Mouse (Mus musculus) neural tube, embryonic 15.5 days (tissue): ENCODE measurements at regions not wholly inside any gene's neighbourhood (a gene's known extent, or its start where the extent isn't known, plus 50 kb on each side); places are given as distances from the start of the nearest gene placed in this dataset.

Experiments
- ATAC-seq: fragments of 200-750 bp; cut with Nextera tagmentation; 2 replicates; pipeline ENCODE4 v1.8.0; 2017; ENCODE audit warnings: mild to moderate bottlenecking, moderate TSS enrichment, moderate library complexity; ENCODE audit not compliant: low FRiP score
- H3K27ac ChIP-seq: fragments of 300-500 bp; sonication (generic); replicated peaks from 2 replicates; pipeline ENCODE4 v1.5.1; 2015; ENCODE audit warnings: mild to moderate bottlenecking, inconsistent platforms
- H3K27me3 ChIP-seq: fragments of 300-500 bp; sonication (generic); replicated peaks from 2 replicates; pipeline ENCODE4 v1.6.1; 2015; ENCODE audit warnings: inconsistent platforms
- H3K36me3 ChIP-seq: fragments of 300-500 bp; sonication (generic); 2 replicates; pipeline ENCODE4 v1.6.1; 2015; ENCODE audit warnings: inconsistent platforms
- H3K4me1 ChIP-seq: fragments of 300-500 bp; sonication (generic); 2 replicates; pipeline ENCODE4 v1.6.1; 2015; ENCODE audit warnings: inconsistent platforms
- H3K4me2 ChIP-seq: fragments of 300-500 bp; sonication (generic); 2 replicates; pipeline ENCODE4 v1.6.1; 2015; ENCODE audit warnings: inconsistent platforms, mild to moderate bottlenecking, moderate library complexity
- H3K4me3 ChIP-seq: fragments of 300-500 bp; sonication (generic); replicated peaks from 2 replicates; pipeline ENCODE4 v1.5.1; 2015; ENCODE audit warnings: mild to moderate bottlenecking, inconsistent platforms
- H3K9ac ChIP-seq: fragments of 300-500 bp; sonication (generic); replicated peaks from 2 replicates; pipeline ENCODE4 v1.6.1; 2015; ENCODE audit warnings: mild to moderate bottlenecking, inconsistent platforms
- H3K9me3 ChIP-seq: fragments of 300-500 bp; sonication (generic); replicated peaks from 2 replicates; pipeline ENCODE4 v1.6.1; 2016; ENCODE audit warnings: inconsistent platforms
- WGBS: fragments of 180-500 bp; shearing (Covaris S2); methylation state at CpG from one replicate; pipeline ENCODE4 v1.1.7; 2015; ENCODE audit warnings: mixed read lengths; 5-methylcytosine and 5-hydroxymethylcytosine counted together

GRCm38 (mm10) chr6:50957328-50957900 lies 303.2 kb upstream of the Npvf start:
- no peak for ATAC-seq
- Histone ChIP-seq H3K4me3 (no peak overlapping the region), H3K27ac (no peak overlapping the region), H3K27me3 (no peaks in the 10 kb centered on the region), H3K9ac (no peak overlapping the region), H3K9me3 (no peaks in the 10 kb centered on the region), H3K4me1 (no peaks in the 10 kb centered on the region), H3K4me2 (no peak overlapping the region), H3K36me3 (no peaks in the 10 kb centered on the region)
- WGBS, result 95% methylated on average over 4 of the region's 4 CpGs

GRCm38 (mm10) chr6:50960341-50960740 lies 306.1 kb upstream of the Npvf start:
- Histone ChIP-seq H3K4me1 (no peaks in the 10 kb centered on the region), H3K4me2 (no peak overlapping the region), H3K27me3 (no peaks in the 10 kb centered on the region), H3K4me3 (no peak overlapping the region), H3K27ac (no peak overlapping the region), H3K9me3 (no peaks in the 10 kb centered on the region), H3K36me3 (no peaks in the 10 kb centered on the region), H3K9ac (no peak overlapping the region)
- ATAC-seq, result no peak
- WGBS, result 51% methylated on average over 5 of the region's 5 CpGs

- WGBS, result 76% methylated on average over 6 of the region's 6 CpGs
- Histone ChIP-seq H3K4me2 (no peak overlapping the region), H3K4me1 (no peaks in the 10 kb centered on the region), H3K9ac (no peak overlapping the region), H3K4me3 (no peak overlapping the region), H3K27ac (no peak overlapping the region), H3K36me3 (no peaks in the 10 kb centered on the region), H3K9me3 (no peaks in the 10 kb centered on the region), H3K27me3 (no peaks in the 10 kb centered on the region)
- ATAC-seq, result no peak
Observed at GRCm38 (mm10) chr6:50961592-50961991, 307.4 kb upstream of the Npvf start.

- H3K4me1 ChIP-seq, result peaks cover 13% of the 10 kb centered on the region
- H3K9me3 ChIP-seq, result no peaks in the 10 kb centered on the region
- H3K4me3 ChIP-seq, result no peak overlapping the region
- H3K4me2 ChIP-seq, result no peak overlapping the region
- no peaks in the 10 kb centered on the region for H3K27me3 ChIP-seq
- no peak for ATAC-seq
- no peaks in the 10 kb centered on the region for H3K36me3 ChIP-seq
- WGBS, result 96% methylated on average over 5 of the region's 5 CpGs
- H3K27ac ChIP-seq, result no peak overlapping the region
- no peak overlapping the region for H3K9ac ChIP-seq
Observed at GRCm38 (mm10) chr6:50968546-50968945, 314.3 kb upstream of the Npvf start.

- H3K4me2 ChIP-seq, result no peak overlapping the region
- H3K4me3 ChIP-seq, result no peak overlapping the region
- H3K4me1 ChIP-seq, result peaks cover 13% of the 10 kb centered on the region
- H3K27ac ChIP-seq, result no peak overlapping the region
- no peak overlapping the region for H3K9ac ChIP-seq
- H3K27me3 ChIP-seq, result no peaks in the 10 kb centered on the region
- no peaks in the 10 kb centered on the region for H3K36me3 ChIP-seq
- 47% methylated on average over 6 of the region's 6 CpGs for WGBS
- ATAC-seq, result no peak
- H3K9me3 ChIP-seq, result no peaks in the 10 kb centered on the region
Observed at GRCm38 (mm10) chr6:50969341-50969740, 315.1 kb upstream of the Npvf start.

- H3K27me3 ChIP-seq, result no peaks in the 10 kb centered on the region
- no peak for ATAC-seq
- peaks cover 13% of the 10 kb centered on the region for H3K4me1 ChIP-seq
- no peak overlapping the region for H3K9ac ChIP-seq
- H3K36me3 ChIP-seq, result no peaks in the 10 kb centered on the region
- no peak overlapping the region for H3K27ac ChIP-seq
- H3K4me3 ChIP-seq, result no peak overlapping the region
- no peak overlapping the region for H3K4me2 ChIP-seq
- H3K9me3 ChIP-seq, result no peaks in the 10 kb centered on the region
- 31% methylated on average over 7 of the region's 7 CpGs for WGBS
Observed at GRCm38 (mm10) chr6:50969997-50970396, 315.8 kb upstream of the Npvf start.

GRCm38 (mm10) chr6:50970770-50971169 lies 316.5 kb upstream of the Npvf start:
- H3K9me3 ChIP-seq, result no peaks in the 10 kb centered on the region
- H3K36me3 ChIP-seq, result no peaks in the 10 kb centered on the region
- H3K4me1 ChIP-seq, result peaks cover 13% of the 10 kb centered on the region
- 49% methylated on average over 8 of the region's 8 CpGs for WGBS
- peak; percentile 80; the same call in 1 of the 2 replicates for ATAC-seq
- no peak overlapping the region for H3K9ac ChIP-seq
- no peaks in the 10 kb centered on the region for H3K27me3 ChIP-seq
- H3K4me3 ChIP-seq, result no peak overlapping the region
- H3K27ac ChIP-seq, result no peak overlapping the region
- H3K4me2 ChIP-seq, result no peak overlapping the region

GRCm38 (mm10) chr6:50972268-50972667 lies 318.0 kb upstream of the Npvf start:
- Histone ChIP-seq H3K4me2 (no peak overlapping the region), H3K4me3 (no peak overlapping the region), H3K9me3 (no peaks in the 10 kb centered on the region), H3K9ac (no peak overlapping the region), H3K4me1 (peaks cover 15% of the 10 kb centered on the region), H3K36me3 (no peaks in the 10 kb centered on the region), H3K27ac (no peak overlapping the region), H3K27me3 (no peaks in the 10 kb centered on the region)
- 89% methylated on average over 4 of the region's 4 CpGs for WGBS
- no peak for ATAC-seq

- H3K36me3 ChIP-seq, result no peaks in the 10 kb centered on the region
- WGBS, result 87% methylated on average over 2 of the region's 2 CpGs
- H3K27ac ChIP-seq, result no peak overlapping the region
- H3K4me3 ChIP-seq, result no peak overlapping the region
- H3K9me3 ChIP-seq, result no peaks in the 10 kb centered on the region
- H3K9ac ChIP-seq, result no peak overlapping the region
- no peak overlapping the region for H3K4me2 ChIP-seq
- H3K4me1 ChIP-seq, result peaks cover 18% of the 10 kb centered on the region
- ATAC-seq, result no peak
- no peaks in the 10 kb centered on the region for H3K27me3 ChIP-seq
Observed at GRCm38 (mm10) chr6:50973231-50973654, 319.0 kb upstream of the Npvf start.

GRCm38 (mm10) chr6:50973815-50974214 lies 319.6 kb upstream of the Npvf start:
- Histone ChIP-seq H3K27ac (no peak overlapping the region), H3K36me3 (no peaks in the 10 kb centered on the region), H3K4me1 (peaks cover 18% of the 10 kb centered on the region), H3K9me3 (no peaks in the 10 kb centered on the region), H3K4me2 (no peak overlapping the region), H3K4me3 (no peak overlapping the region), H3K9ac (no peak overlapping the region), H3K27me3 (no peaks in the 10 kb centered on the region)
- no peak for ATAC-seq

GRCm38 (mm10) chr6:50974961-50975360 lies 320.7 kb upstream of the Npvf start:
- H3K9ac ChIP-seq, result no peak overlapping the region
- WGBS, result 23% methylated on average over 1 of the region's 1 CpGs
- no peaks in the 10 kb centered on the region for H3K9me3 ChIP-seq
- H3K4me1 ChIP-seq, result peaks cover 16% of the 10 kb centered on the region
- no peak overlapping the region for H3K4me2 ChIP-seq
- no peak for ATAC-seq
- no peaks in the 10 kb centered on the region for H3K27me3 ChIP-seq
- H3K36me3 ChIP-seq, result no peaks in the 10 kb centered on the region
- no peak overlapping the region for H3K4me3 ChIP-seq
- H3K27ac ChIP-seq, result no peak overlapping the region

GRCm38 (mm10) chr6:50976973-50977372 lies 322.7 kb upstream of the Npvf start:
- no peak overlapping the region for H3K4me2 ChIP-seq
- WGBS, result 30% methylated on average over 7 of the region's 7 CpGs
- no peaks in the 10 kb centered on the region for H3K27me3 ChIP-seq
- H3K4me3 ChIP-seq, result no peak overlapping the region
- H3K27ac ChIP-seq, result no peak overlapping the region
- no peaks in the 10 kb centered on the region for H3K36me3 ChIP-seq
- peaks cover 9% of the 10 kb centered on the region; the same call in 1 of the 2 replicates for H3K4me1 ChIP-seq
- H3K9ac ChIP-seq, result no peak overlapping the region
- ATAC-seq, result no peak
- no peaks in the 10 kb centered on the region for H3K9me3 ChIP-seq

GRCm38 (mm10) chr6:50977381-50977780 lies 323.1 kb upstream of the Npvf start:
- Histone ChIP-seq H3K27me3 (no peaks in the 10 kb centered on the region), H3K4me1 (peaks cover 5% of the 10 kb centered on the region; the same call in 1 of the 2 replicates), H3K4me3 (no peak overlapping the region), H3K4me2 (no peak overlapping the region), H3K36me3 (no peaks in the 10 kb centered on the region), H3K9ac (no peak overlapping the region), H3K27ac (no peak overlapping the region), H3K9me3 (no peaks in the 10 kb centered on the region)
- 26% methylated on average over 8 of the region's 8 CpGs for WGBS
- no peak for ATAC-seq
